Mouse (Mus musculus): Measurements from ENCODE around the gene Thap4. TPM values are rescaled to one million over a fixed set of nuclear protein-coding genes. Genes with fewer than 3 reads are reported as not detected.

The Thap4 gene
- polyA plus RNA-seq (2015; fragmentation: Nextera tagmentation; extraction: Ambion mirVana), result 46.6 and 50.9 TPM in 2 replicates

DNA sequence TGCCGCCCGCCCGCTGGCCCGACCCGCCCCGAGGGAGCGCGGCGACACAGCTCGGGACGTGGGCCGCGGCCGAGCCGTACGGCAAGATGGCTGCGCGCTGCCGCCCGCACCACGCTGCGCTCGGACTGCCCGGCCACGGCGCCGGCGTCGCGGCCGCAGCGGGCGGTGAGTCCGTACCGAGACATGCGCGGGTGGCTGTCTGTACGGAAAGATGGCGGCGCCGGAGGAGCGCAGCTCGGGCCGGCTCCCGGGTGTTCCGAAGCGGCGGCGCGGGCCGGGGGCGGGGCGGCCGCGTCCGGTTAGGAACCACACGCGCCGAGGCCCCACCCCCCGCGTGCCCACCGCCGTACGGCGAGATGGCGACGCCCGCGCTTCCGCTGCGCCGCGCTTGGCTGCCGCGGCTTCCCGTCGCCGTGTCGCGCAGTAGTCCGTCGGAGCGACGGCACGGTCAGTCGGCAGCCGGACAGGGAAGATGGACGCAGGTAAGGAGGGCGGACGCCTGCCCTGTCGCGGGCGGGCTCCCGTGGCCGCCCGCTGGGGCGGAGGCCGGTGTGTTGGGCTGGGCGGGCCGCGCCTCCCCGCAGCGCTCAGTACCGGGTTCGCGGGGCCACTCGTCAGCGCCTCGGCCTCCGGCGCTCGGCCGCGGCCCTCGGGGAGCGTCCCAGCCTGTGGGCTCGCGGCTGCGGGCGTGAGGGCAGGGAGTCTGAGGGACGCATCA lies at the start of gene Thap4:
Gene Thap4 (minus strand): TSS at position 292 of the 718 bp plus-strand sequence.
- Histone ChIP-seq H3K4me1 (peaks cover 24% of the 10 kb centered on the region), H3K36me3 (peaks cover 9% of the 10 kb centered on the region), H3K27ac (peak within 1 kb of the TSS; percentile 85), H3K9ac (peak within 1 kb of the TSS; percentile 85), H3K27me3 (no peaks in the 10 kb centered on the region), H3K4me3 (peak within 1 kb of the TSS; percentile 80), H3K4me2 (peak within 1 kb of the TSS; percentile 90), H3K9me3 (no peaks in the 10 kb centered on the region)
- under 1% methylated on average over 120 of the region's 121 CpGs for WGBS
- peak; percentile 92 for ATAC-seq (ENCODE audit: borderline replicate concordance, extremely low read depth, low FRiP score, low TSS enrichment)

DNA sequence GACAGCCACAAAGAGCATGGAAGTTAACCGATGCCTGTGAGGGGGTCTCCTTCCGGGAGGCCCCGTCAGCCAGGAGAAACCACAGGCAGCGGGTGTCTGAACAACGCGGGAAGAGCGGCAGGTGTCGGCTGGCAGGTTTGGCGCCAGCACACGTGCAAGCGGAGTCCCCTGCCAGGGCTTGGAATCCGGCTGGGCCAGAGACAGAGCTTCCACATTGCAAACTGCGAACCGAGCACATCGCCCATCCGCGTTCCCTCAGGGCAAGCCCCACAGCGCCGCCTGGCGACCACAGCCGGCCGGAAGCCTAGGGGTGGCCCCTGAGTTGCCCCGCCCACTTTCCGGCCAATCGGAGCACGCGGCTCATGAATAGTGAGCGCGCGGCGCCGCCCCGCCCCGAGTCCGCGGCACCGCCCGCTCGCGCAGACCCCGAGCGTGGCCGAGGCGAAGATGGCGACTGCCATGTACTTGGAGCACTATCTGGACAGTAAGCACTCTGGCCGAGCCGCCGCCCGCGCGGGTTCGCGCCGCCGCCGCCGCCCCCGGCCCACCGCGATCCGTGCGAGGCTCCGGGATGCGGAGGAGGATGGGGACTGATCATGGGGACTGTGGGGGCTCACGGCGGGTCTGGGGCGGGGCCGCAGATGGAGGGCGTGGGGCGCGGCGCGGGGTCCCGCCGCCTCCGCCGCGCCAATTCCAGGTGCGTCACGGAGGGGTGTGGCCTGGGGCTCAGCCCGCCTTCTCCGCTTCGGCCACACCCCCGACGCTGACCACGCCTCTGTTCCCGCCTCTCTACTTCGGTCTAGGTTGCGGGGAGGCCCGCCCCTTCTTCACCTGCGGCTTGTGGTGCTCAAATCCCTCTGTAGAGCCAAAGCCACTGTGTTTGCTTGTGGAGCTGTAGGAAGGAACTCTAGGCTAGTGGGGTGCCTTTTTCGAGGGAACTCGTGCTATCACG lies 49.2 kb upstream of the Thap4 start, which contains the start of gene Ing5:
Gene Ing5 (plus strand): TSS at position 410 of the 952 bp plus-strand sequence.
- peaks cover 38% of the 10 kb centered on the region for H3K4me1 ChIP-seq
- ATAC-seq (ENCODE audit: borderline replicate concordance, extremely low read depth, low FRiP score, low TSS enrichment), result peak; percentile 97
- H3K4me2 ChIP-seq, result peak within 1 kb of the TSS; percentile 97
- under 1% methylated on average over 91 of the region's 94 CpGs for WGBS
- H3K9ac ChIP-seq, result peak within 1 kb of the TSS; percentile 97
- H3K27me3 ChIP-seq, result no peaks in the 10 kb centered on the region
- peaks cover 35% of the 10 kb centered on the region for H3K36me3 ChIP-seq
- H3K27ac ChIP-seq, result peak within 1 kb of the TSS; percentile 98
- H3K9me3 ChIP-seq, result no peaks in the 10 kb centered on the region
- peak within 1 kb of the TSS; percentile 96 for H3K4me3 ChIP-seq

DNA sequence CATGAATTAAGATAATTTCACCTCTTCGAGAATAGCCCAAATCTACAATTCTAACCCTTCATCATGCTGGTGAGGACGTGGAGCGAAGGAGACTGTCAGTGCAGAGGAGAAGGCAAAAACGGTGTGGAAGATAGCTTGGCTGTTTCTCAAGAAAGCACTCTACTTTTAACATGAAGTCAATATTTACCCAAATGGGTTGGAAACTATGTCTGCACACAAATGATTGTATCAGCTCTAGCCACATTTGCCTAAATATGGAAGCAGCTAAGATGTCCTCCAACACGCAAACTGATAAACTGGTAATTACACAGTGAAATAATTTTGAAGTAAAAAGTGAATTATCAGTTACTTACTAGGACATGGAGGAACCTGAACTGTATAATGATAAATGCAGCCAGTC lies 48.1 kb upstream of the Thap4 start:
- Histone ChIP-seq H3K9ac (peak overlapping the region; percentile 91; the same call in 1 of the 2 replicates), H3K36me3 (peaks cover 32% of the 10 kb centered on the region), H3K9me3 (no peaks in the 10 kb centered on the region), H3K4me3 (peak overlapping the region; percentile 96), H3K27me3 (no peaks in the 10 kb centered on the region), H3K4me2 (peak overlapping the region; percentile 97), H3K4me1 (peaks cover 38% of the 10 kb centered on the region), H3K27ac (peak overlapping the region; percentile 98)
- 72% methylated on average over 5 of the region's 5 CpGs for WGBS
- no peak for ATAC-seq (ENCODE audit: borderline replicate concordance, extremely low read depth, low FRiP score, low TSS enrichment)

DNA sequence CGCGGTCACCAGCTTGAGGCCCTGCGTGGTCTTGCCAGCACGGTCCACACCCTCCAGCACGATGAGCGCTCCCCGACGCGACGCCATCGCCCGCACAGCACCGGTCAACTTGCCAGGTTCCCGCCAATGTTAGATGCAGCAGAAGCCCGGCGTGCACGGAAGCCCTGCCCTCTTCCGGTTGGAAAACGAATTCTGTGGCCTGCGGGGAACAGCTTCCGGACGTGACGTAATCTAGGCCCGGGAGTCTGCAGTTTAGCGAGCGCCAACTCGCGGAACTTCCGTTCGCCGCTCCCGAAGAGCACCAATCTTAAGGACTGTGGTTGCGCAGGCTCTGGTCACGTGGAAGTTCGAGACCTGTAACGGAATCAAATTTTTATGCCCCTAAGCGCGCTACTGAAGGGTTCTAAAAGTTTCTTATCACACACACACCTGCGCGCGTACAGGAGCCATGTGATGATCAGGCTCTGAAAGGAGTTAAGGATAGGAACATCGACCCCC lies 47.1 kb upstream of the Thap4 start, which contains the start of gene Dtymk:
Gene Dtymk (minus strand): TSS at position 194 of the 498 bp plus-strand sequence.
- Histone ChIP-seq H3K9ac (peak within 1 kb of the TSS; percentile 91), H3K9me3 (no peaks in the 10 kb centered on the region), H3K27ac (peak within 1 kb of the TSS; percentile 98), H3K27me3 (no peaks in the 10 kb centered on the region), H3K4me2 (peak within 1 kb of the TSS; percentile 97), H3K4me3 (peak within 1 kb of the TSS; percentile 90), H3K4me1 (peaks cover 38% of the 10 kb centered on the region), H3K36me3 (peaks cover 32% of the 10 kb centered on the region)
- WGBS, result under 1% methylated on average over 42 of the region's 42 CpGs
- ATAC-seq (ENCODE audit: borderline replicate concordance, extremely low read depth, low FRiP score, low TSS enrichment), result peak; percentile 50

DNA sequence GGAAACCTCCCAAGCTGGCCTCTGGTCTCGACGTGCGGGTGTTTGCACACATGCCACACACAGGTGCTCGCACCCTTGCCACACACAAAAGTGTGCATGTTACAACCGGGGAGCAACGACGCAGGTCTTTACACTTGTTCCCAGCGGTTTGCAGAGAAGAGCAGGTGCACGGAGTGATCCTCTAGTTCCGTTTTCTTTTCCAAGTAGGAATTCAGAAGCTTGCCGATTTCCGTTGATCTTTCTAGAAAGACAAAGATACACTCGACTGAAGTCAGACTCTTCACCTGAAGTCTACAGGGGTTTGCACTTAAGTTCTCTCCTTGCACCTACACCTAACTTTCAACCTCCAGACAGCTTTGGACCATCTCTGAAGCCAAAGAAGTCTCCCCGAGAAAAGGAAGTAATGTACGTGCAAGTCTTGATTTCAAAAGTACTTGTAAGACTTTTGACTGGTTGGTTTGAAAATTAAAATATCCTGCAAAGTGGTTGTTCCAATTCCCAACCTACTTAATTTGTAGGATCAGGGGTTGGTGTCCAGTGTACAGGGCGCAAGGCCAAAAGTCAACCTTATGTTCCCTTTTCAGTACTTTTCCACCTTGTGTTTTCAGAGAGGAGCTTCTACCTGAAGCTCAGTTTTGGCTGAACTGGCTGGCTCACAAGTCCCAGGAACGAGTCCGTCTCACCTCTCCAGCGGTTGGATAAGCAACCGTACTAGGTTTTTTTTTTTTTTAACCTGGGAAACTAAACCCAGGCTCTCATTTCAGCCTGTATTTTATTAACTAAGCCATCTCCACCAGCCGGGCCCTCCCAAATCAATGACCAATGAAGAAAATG lies 46.2 kb upstream of the Thap4 start:
- ATAC-seq (ENCODE audit: borderline replicate concordance, extremely low read depth, low FRiP score, low TSS enrichment), result no peak
- 67% methylated on average over 21 of the region's 21 CpGs for WGBS
- Histone ChIP-seq H3K27ac (peak overlapping the region; percentile 98; the same call in 1 of the 2 replicates), H3K9ac (peak overlapping the region; percentile 91), H3K4me2 (peak overlapping the region; percentile 69), H3K4me3 (peak overlapping the region; percentile 90), H3K9me3 (no peaks in the 10 kb centered on the region), H3K27me3 (no peaks in the 10 kb centered on the region), H3K4me1 (peaks cover 37% of the 10 kb centered on the region), H3K36me3 (peaks cover 28% of the 10 kb centered on the region; the same call in 1 of the 2 replicates)

DNA sequence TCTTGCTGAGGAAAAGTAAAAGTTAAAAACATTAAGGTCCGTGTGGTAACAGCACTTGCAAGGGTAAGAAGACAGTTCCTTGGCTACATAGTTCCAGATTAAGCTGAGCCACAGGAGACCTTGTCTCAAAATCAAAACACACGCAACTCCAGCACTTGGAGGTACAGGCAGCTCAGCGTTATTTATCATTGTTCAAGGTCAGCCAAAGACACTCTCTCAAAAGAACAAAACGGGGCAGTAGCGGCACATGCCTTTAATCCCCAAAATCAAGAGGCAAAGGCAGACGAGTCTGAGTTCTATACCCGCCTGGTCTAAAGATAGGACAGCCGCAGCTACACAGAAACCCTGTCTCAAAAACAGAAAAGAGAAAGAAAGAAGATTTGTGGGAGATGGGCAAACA lies 41.2 kb upstream of the Thap4 start:
- 84% methylated on average over 8 of the region's 8 CpGs for WGBS
- H3K27me3 ChIP-seq, result no peaks in the 10 kb centered on the region
- no peak overlapping the region for H3K27ac ChIP-seq
- H3K4me3 ChIP-seq, result no peak overlapping the region
- H3K36me3 ChIP-seq, result peaks cover 70% of the 10 kb centered on the region
- no peak overlapping the region for H3K9ac ChIP-seq
- H3K4me2 ChIP-seq, result no peak overlapping the region
- no peak for ATAC-seq (ENCODE audit: borderline replicate concordance, extremely low read depth, low FRiP score, low TSS enrichment)
- H3K4me1 ChIP-seq, result peaks cover 5% of the 10 kb centered on the region
- H3K9me3 ChIP-seq, result no peaks in the 10 kb centered on the region

DNA sequence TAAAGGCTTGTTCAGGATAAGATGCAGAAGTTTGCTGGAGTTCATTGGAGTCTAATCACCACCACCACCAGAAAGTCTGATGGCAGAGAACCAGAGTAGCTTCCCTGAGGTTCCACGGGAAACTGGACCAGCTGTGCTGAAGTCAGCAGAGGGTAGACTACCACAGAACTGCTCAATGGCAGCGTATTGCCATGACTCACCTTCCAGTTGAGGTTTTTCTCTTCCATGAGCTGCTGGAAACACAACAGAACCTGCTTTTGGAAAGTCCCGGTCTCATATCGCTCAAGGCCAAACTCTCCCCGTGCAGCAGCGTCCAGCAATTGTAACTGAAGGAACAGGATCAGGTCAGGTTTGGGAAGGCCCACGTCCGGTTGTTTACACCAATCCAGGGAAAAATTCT lies 39.9 kb upstream of the Thap4 start:
- WGBS, result 94% methylated on average over 8 of the region's 8 CpGs
- Histone ChIP-seq H3K9ac (no peak overlapping the region), H3K9me3 (no peaks in the 10 kb centered on the region), H3K36me3 (peaks cover 78% of the 10 kb centered on the region), H3K27me3 (no peaks in the 10 kb centered on the region), H3K4me3 (no peak overlapping the region), H3K4me2 (no peak overlapping the region), H3K4me1 (no peaks in the 10 kb centered on the region), H3K27ac (no peak overlapping the region)
- no peak for ATAC-seq (ENCODE audit: borderline replicate concordance, extremely low read depth, low FRiP score, low TSS enrichment)

DNA sequence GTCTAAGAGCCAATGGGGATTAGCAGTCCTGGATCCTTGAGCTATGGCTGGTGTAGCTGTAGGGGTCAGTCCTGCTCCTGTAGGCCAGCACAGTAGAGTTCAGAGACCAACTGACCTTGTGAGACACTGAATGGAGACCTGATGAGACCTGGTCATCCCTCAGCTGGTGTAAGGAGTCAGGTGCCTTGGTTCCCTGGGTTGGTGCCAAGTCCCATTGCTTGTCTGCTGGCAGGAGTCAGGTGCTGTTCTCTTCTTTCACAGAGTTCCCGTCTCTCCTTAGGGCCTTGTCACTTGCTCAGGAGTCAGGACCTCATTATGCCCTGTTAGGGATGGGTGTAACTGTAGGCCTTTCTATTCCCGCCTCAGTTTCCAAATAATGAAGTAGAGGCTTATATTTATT lies 32.2 kb upstream of the Thap4 start:
- H3K4me1 ChIP-seq, result no peaks in the 10 kb centered on the region
- no peak for ATAC-seq (ENCODE audit: borderline replicate concordance, extremely low read depth, low FRiP score, low TSS enrichment)
- no peaks in the 10 kb centered on the region for H3K9me3 ChIP-seq
- H3K27ac ChIP-seq, result no peak overlapping the region
- no peak overlapping the region for H3K4me2 ChIP-seq
- no peak overlapping the region for H3K9ac ChIP-seq
- H3K27me3 ChIP-seq, result no peaks in the 10 kb centered on the region
- no peak overlapping the region for H3K4me3 ChIP-seq
- H3K36me3 ChIP-seq, result peaks cover 93% of the 10 kb centered on the region
- 76% methylated on average over 2 of the region's 2 CpGs for WGBS

DNA sequence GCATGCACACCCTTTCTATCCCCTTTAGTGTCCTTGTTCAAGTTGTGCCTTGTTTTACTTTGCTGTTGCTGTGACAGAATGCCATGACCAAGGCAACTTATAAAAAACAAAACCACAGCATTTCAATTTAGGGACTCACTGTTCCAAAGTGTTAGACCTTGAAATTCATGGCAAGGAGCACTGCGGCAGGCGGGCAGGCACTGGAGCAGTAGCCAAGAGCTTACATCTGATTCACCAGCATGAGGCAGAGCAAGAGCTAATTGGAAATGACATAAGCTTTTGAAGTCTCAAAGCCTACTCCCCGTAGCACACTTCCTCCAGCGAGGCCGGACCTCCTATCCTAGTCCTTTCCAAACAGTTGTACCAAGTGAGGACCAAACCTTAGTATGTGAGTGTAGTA lies 22.0 kb upstream of the Thap4 start:
- Histone ChIP-seq H3K9ac (no peak overlapping the region), H3K4me1 (no peaks in the 10 kb centered on the region), H3K27ac (no peak overlapping the region), H3K36me3 (peaks cover 70% of the 10 kb centered on the region), H3K9me3 (no peaks in the 10 kb centered on the region), H3K4me3 (no peak overlapping the region), H3K4me2 (no peak overlapping the region), H3K27me3 (no peaks in the 10 kb centered on the region)
- no peak for ATAC-seq (ENCODE audit: borderline replicate concordance, extremely low read depth, low FRiP score, low TSS enrichment)
- 98% methylated on average over 5 of the region's 5 CpGs for WGBS

DNA sequence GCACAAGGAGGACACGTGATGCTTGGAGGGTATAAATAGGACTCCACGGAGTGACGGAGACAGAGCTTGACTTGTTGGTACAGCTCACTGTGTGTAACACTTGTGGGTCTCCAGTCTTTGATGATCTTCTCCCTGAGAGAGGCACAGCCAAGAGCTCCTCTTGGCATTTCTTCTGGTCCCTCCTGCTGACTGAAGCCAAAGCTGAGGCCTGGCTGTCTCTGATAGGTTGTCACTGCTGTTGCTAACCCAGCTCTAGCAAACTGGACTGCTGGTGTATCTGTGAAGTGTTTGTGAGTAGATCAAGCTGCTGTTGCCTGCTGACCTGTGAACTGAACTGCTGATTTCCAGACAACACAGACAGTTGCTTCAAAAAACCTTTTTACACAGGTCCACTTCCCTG lies 15.2 kb upstream of the Thap4 start:
- 93% methylated on average over 3 of the region's 3 CpGs for WGBS
- Histone ChIP-seq H3K27me3 (no peaks in the 10 kb centered on the region), H3K36me3 (peaks cover 36% of the 10 kb centered on the region), H3K4me3 (no peak overlapping the region), H3K4me1 (no peaks in the 10 kb centered on the region), H3K9me3 (no peaks in the 10 kb centered on the region), H3K9ac (no peak overlapping the region), H3K27ac (peak overlapping the region; percentile 41; the same call in 1 of the 2 replicates), H3K4me2 (no peak overlapping the region)
- peak; percentile 88 for ATAC-seq (ENCODE audit: borderline replicate concordance, extremely low read depth, low FRiP score, low TSS enrichment)

DNA sequence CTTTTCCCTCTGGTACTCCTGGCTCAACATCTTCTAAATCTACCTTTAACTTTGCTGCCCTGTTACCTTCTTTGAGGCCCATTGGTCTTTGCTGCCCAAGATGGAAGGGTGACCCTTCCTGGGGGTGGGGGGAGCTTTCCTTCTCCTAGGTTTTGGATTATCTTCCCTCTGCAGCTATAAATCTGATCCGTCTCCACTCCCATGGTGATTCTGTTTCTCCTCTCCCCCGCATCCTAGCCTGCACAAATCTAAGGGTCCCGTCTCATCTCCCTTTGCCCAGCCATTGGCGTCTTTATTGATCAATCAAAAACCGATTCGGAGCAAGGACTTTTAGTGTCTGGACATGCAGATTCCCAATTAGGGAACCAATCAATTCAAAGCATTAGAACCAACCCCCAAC lies 12.9 kb upstream of the Thap4 start:
- Histone ChIP-seq H3K4me2 (no peak overlapping the region), H3K4me1 (no peaks in the 10 kb centered on the region), H3K36me3 (peaks cover 21% of the 10 kb centered on the region), H3K9me3 (no peaks in the 10 kb centered on the region), H3K4me3 (no peak overlapping the region), H3K27me3 (no peaks in the 10 kb centered on the region), H3K27ac (no peak overlapping the region), H3K9ac (no peak overlapping the region)
- WGBS, result 95% methylated on average over 6 of the region's 6 CpGs
- no peak for ATAC-seq (ENCODE audit: borderline replicate concordance, extremely low read depth, low FRiP score, low TSS enrichment)

Measured in lung, embryonic 15.5 days (tissue).